Mouse (Mus musculus): ENCODE results near the gene Adpgk.
A peak's percentile ranks its signal among the peaks of the same experiment; 100 is the strongest.
"Not testable (repeated sequence)": the region's sequence is repeated elsewhere in the genome, so short reads cannot be mapped to it uniquely, and the experiment has no call there.

Adpgk gene

DNA sequence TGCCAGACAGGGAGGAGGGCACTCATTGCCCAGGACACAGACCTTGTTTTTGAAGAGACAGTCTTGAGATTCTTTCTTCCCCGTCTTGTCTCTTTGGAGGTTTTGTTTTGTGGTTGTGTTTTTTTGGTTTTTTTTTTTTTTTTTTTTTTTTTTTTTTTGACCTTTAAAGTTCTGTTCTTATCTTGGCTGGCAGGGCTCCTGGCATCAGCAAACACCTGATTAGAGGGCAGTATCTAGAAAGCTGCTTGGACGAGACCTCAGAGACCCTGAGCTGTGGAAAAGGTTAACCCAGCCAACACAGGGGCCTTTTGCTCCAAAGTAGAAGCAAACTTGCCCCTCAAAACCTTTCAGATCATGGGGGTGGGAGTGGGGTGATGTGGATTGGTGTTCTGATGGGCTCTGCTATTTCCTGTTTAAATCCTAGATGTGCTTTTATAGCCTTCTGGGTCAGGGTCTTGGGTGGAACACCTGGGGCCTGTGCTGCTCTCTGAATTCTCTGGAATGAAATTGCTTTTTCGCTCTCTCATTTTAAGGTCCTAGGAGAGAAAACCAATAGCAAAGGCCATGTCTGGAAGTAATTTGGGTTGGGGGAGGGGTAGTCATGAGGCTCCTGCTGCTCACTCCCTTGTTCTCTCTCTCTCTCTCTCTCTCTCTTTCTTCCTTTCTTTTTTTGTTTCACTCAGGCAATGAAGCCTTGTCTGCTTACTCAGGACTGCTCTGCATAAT, 2.5 kb upstream of the Adpgk start:
- DNase-seq (ENCODE audit: extremely low read depth, low read depth, low spot score) = no peak

DNA sequence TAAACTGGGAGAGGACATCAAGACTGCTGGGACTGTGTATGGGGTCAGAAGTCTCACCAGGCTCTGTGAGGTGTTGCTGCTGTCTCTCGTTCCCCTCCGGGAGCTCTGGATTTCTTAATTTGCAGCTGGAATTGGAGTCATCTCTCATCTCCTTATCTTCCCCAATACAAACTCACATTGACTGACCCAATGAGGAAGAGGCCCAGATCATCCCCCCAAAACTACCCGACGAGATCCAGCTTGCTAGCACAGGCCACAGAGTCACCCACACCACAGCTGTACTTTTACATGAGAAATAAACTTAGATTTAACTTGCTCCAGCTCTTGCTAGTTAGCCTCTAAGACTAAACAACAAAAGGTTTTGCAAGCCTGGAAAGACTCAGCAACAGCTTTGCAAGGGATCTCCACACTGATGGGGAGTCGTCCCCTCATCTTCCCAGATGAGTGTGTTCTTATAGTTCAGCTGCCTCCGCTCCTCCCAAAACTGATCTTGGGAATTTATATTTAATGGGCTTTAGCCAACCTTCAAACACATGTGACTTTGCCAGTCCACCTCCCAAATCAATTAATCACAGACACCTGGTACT, 1.7 kb upstream of the Adpgk start:
- no peak for DNase-seq (ENCODE audit: extremely low read depth, low read depth, low spot score)

GRCm38 (mm10) chr9:59291688-59292492, 532 bp downstream of the Adpgk start:
- DNase-seq (ENCODE audit: extremely low read depth, low read depth, low spot score) = no peak

DNA sequence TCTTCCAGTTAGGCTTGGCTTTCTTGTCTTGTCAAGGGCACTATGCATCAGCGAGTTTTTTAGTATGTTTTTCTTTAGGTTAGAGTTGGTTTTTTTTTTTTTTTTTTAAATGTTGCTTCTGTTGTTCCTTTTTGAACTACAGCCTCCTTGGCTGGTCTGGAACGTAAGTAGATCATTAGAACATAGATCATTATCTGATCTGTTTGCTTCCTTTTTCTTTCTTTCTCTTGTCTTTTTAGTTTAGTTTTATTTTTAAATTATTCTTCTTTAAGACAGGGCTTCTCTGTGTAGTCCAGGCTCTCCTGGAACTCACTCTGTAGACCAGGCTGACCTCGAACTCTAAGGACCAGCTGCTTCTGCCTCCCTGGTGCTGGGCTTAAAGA, 1.1 kb downstream of the Adpgk start:
- no peak for DNase-seq (ENCODE audit: extremely low read depth, low read depth, low spot score)

DNA sequence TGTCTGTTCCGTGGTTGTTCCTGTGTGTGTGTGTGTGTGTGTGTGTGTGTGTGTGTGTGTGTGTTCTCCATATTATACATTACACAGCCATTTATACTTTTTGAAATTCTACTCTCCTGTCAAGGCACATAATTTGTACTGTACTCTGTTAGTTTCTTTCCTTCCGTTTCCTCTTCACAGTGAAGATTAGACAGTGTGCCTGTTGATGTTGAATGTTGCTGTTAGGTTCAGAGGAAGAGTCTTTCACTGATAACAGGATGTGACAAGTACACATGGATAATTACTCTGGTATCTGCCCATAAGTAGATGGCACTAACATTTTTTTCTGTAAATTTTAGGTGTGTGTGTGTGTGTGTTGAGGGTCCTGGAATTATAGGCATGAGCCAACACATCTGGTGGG, 5.1 kb downstream of the Adpgk start:
- no peak for DNase-seq (ENCODE audit: extremely low read depth, low read depth, low spot score)

DNA sequence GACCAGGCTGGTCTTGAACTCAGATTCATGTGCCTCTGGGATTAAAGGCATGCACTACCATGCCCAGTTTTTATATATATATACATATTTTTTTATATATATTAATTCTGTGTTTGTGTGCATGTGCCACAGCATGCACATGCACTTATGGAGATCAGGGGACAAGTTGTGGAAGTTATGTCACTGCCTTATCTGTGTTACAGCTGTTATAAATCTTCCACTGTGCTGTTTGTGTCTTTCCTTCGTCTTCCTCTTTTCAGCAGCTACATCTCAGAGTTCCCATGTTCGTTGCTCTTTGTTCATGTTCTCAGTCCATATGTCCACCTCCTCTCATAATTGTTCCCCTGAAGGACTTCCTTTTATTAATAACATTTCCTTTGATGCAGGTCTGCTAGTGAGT, 16.5 kb downstream of the Adpgk start:
- no peak for DNase-seq (ENCODE audit: extremely low read depth, low read depth, low spot score)

- peak; percentile 30 for DNase-seq (ENCODE audit: extremely low read depth, low read depth, low spot score)
These were observed 19.4 kb downstream of the Adpgk start for GRCm38 (mm10) chr9:59310582-59311283.

GRCm38 (mm10) chr9:59311284-59311670, 19.9 kb downstream of the Adpgk start:
- no peak for DNase-seq (ENCODE audit: extremely low read depth, low read depth, low spot score)

DNA sequence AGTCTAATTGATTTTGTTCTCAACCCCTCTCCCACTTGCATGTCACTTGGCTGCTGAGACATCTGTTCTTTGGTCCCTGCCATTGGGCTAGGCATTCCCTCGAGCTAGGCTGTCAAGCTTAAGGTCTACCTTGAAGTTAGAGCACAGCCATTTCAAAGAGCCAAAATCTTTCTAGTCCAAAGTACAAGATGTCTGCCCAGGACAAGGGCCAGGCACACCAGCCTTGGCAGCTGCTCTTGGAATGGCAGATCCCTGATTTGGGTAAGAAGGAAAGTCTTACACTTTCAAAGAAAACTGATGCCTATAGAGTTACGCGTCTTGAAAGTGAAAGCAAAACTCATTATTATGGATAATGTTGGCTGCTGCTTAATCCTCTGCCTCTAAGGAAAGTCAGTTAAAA, 24.8 kb downstream of the Adpgk start:
- DNase-seq (ENCODE audit: extremely low read depth, low read depth, low spot score) = no peak

DNA sequence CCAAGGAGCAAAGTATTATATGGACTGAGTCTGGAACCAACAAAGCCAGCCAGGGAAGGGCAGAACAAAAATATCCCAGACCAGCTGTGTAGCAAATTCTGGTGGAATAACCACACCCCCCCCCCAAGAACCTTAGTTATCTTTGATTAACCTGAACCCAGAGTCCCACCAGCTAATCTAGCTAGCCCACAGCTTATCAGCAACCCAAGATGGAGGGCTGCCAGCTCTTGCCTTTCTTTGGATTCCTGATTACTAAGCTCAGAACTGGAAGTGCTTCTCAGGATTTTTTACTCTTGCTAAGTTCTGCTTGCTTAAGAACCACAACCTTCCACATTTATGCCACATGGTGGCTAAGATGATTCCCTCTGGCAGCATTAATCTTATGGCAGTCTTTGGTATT, 33.0 kb downstream of the Adpgk start:
- no peak for DNase-seq (ENCODE audit: extremely low read depth, low read depth, low spot score)

DNA sequence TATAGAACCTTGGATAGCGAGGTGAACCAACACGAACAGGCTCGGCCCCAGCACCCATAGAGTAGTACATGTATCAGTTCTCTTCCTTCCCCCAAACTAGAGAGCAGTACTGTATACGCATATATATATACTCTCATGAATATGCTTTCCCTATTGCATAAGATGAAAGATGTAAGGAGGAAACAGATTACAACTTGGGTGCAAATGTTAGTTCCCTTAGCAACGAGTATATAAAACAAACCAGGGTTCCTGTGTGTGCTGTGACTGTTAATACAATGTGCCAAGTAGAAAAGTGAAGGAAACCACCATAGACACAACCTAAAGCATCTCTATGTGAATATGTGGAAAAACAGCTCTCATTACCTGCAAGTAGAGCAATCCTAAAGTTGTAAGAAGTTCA, 38.7 kb downstream of the Adpgk start:
- no peak for DNase-seq (ENCODE audit: extremely low read depth, low read depth, low spot score)

DNA sequence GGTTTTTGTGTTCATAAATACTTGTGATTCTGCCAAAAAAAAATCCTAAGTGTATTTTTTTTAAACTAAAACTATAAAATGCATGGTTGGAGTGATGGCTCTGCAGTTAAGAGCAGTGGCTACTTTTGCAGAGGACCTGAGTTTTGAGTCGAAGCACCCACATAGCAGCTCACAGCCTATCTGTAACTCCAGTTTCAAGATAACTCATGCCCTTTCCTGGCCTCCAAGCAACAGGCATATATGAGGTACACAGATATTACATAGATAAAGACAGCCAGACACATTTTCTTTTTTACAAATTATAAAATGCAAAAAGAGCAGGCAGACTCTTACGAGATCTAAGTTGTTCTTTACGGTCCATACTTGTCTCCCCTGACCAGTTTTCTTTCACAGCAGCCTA, 45.2 kb downstream of the Adpgk start:
- no peak for DNase-seq (ENCODE audit: extremely low read depth, low read depth, low spot score)

- no peak for DNase-seq (ENCODE audit: extremely low read depth, low read depth, low spot score)
These were observed 46.5 kb downstream of the Adpgk start for GRCm38 (mm10) chr9:59337889-59338288.

- no peak for DNase-seq (ENCODE audit: extremely low read depth, low read depth, low spot score)
These were observed 47.1 kb downstream of the Adpgk start for GRCm38 (mm10) chr9:59338411-59338810.

GRCm38 (mm10) chr9:59339107-59339506, 47.7 kb downstream of the Adpgk start:
- no peak for DNase-seq (ENCODE audit: extremely low read depth, low read depth, low spot score)

DNA sequence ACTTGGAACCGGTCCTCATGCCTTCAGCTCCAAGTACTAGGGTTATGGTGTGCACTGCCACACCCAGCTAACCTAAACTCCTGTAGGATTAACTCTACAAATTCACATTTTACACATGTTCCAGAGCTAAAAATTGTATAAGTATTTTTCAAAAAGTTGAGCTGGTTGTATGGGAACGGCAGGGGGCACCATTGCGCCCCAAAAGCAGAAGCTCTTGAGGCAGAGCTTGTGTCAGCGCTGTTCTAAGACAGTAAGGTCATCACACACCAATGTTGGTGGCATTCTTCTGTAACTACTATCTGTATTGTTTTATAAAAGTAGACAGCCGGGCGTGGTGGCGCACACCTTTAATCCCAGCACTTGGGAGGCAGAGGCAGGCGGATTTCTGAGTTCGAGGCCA, 48.6 kb downstream of the Adpgk start:
- DNase-seq (ENCODE audit: extremely low read depth, low read depth, low spot score) = no peak

DNA sequence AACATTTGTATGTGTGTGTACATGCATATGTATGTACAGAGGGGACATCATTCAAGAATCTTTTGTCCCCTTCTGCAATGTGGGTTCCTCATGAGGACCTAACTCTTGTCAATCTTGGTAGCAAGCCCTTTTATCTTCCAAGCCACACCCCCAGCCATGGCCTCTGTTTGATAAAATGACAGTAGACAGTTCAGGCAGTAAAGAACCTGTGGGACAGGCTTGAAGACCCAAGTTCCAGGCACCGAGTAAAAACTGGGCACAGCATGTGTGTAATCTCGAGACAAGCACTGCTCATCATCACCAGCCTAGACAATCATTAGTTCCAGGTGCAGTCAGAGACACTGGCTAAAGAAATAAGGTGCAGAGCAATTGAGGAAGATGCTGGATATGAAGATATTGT, 54.8 kb downstream of the Adpgk start:
- DNase-seq (ENCODE audit: extremely low read depth, low read depth, low spot score) = no peak

DNA sequence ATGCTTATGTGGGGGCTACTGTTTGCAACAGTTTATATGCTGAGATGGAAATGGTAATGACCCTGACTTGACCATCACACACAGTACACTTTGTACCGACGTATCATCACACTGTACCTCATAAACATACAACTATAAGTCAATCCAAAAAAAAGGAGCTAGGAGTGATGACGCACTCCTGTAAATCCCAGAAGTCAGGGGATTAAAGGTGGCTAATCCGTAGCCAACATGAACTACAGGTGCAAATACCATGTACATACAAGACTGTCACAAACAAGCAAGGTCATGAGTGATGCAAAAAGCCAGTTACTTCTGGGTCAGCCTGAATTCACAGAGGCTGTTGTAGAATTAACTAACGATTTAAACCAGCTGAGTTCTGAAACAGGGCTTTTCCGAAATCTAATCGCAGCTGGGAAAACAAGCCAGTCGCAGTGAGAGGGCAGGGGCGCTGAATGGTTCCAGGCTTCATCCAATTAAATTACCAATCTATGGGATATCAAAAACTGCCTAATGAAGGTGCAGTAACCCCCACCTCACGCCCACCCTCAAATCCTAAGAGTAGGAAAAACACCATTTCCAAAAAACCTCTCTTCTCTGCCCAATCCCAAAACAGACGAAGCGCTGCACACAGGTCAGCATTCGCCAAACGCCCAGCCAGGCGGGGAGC, 61.4 kb downstream of the Adpgk start:
- DNase-seq (ENCODE audit: extremely low read depth, low read depth, low spot score) = peak; percentile 10

DNA sequence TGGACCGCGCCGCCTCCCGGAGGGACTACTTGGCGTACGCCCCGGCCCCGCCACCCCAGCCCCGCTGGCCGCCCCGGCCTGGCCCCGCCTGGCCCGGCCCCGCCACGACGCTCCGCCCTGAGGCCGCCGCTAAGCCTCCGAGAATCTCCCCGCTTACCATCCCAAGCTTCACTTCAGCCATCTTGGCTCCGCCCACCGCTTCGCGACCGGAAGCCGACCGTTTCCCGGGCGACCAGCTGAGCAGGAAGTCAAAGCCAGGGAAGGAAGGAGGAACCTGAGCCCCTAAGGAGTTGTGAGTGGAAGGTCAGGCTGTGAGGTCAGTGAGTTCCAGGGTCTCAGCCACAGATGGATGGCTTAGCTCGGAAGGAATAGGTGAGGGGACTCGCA, 61.9 kb downstream of the Adpgk start, which contains the start of gene Bbs4:
Bbs4 (minus strand) TSS at position 256 of the 387 bp plus-strand sequence.
- no peak for DNase-seq (ENCODE audit: extremely low read depth, low read depth, low spot score)

DNA sequence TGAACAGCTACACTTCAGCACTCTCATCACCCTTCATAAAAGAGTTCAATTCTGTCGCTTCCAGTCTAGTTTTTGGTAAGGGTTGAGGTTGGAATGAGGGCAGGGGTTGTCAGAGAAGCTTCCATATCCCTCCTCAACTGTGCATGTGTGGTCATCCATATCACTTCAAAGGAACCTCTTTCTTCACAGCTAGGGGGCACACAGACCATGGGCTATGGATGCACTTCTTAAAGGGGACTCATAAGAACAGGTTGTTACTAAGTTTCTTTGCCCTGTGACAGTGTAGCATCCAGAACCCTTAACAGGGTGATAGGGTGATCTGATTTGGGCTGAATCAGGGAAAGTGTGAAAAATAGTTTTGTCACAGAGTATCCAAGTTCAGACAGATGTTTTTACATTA, 66.7 kb downstream of the Adpgk start:
- DNase-seq (ENCODE audit: extremely low read depth, low read depth, low spot score) = not testable (repeated sequence)

GRCm38 (mm10) chr9:59360487-59360886, 69.1 kb downstream of the Adpgk start:
- not testable (repeated sequence) for DNase-seq (ENCODE audit: extremely low read depth, low read depth, low spot score)

Measured in fat pad, adult 2 months (tissue).